Mouse (Mus musculus): ENCODE data around the gene Nufip2.

The Nufip2 gene

DNA sequence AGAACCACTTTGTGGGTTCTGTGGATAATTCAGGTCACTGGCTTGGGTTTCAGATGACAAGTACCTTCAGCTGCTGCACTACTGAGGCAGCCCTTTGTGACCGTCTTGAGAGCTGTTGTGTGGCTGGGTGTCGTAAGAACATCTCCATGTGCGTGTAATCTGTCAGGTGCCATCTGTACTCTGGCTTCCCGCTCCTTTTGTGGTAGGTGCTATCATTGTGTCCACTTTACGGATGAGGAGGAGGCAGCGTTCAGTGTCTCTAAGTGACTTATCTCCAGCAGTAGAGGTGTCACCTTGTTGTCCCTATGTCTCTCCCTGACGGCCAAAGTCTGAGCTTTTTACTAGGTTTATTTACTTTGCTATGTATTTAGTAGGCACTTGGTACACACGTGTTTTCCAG is 84.4 kb downstream of the Nufip2 start:
- no peak for DNase-seq (ENCODE audit: low spot score)

DNA sequence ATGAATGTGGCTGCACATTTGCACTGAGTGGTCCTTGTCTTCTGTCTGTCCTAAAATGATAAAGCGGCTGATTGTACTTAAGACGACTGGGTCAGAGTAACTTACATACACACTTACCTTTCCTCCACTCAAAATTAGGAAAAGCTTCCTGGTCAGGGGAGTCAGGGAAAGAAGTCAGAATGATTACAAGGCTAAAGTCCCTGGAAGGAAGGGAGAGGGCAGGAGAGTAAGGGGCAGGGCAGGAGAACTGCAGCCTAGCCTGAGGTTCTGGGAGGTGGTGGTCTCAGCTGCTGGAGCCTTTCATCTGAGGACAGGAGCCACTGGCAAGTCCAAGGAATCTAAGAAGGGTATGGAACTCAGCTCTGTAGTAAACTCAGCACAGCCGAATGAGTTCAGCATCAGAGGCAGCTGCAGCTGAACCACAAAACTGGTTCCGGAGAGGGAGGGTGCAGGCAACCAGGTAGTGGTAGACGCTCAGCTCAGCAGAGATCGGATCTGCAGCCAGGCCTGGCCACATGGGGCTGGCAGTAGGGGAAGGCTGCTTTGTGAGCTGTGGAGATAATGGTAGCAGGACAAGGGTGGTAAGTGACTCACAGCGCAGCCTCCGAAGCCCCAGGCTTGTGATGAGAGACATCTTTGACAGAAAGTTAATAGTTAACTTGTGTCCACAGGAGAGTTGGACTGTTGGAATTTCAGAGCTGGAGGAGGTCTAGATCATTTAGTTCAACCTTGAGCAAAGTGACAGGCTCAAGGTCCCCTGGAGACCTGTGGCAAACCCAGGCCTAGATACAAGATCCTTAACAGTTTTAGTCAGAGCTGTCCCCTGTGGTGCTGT is 86.1 kb downstream of the Nufip2 start:
- DNase-seq (ENCODE audit: low spot score): no peak

DNA sequence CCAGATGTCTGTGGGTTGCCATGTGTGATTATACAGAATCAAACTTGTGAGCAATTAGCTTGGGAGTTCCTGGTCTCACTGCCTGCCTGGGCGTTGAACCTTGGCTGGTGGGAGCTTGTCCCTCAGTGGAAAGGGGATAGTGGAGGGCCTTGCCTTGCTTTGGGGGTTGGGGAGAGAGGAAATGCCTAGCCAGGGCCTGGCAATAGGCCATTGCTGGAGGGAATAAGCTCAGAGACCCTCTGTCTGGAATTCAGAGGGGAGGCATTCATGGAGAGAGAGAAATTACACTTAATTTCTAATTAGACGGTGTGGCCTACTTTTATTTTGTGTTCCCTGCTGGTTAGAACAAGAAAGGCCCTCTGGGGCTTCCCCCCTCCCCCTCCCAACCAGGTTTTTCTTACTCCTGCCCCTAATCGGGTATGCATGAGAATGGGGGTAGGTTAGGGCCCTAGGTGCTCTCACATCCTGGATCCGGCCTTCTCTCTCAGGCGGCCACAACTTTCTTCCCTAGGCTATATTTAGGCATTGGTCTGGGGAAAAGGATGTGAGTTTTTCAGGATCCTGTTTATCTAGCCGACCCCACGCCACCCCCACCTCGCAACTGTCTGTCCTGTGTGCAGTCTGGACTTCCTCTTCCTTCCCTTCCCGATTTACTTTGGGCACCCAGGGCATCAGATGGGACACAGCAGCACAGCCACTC is 89.9 kb downstream of the Nufip2 start:
- no peak for DNase-seq (ENCODE audit: low spot score)

GRCm38 (mm10) chr11:77777436-77777835 is 91.5 kb downstream of the Nufip2 start:
- DNase-seq (ENCODE audit: low spot score): no peak

DNA sequence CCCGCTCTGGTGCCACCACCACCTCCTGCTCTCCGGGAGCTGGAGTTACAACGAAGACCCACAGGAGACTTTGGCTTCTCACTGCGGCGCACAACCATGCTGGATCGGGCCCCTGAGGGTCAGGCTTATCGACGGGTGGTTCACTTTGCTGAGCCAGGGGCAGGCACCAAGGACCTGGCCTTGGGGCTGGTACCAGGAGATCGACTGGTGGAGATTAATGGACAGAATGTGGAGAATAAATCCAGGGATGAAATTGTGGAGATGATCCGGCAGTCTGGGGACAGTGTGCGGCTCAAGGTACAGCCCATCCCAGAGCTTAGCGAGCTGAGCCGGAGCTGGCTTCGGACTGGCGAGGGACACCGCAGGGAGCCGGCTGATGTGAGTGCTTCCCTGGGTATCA is 92.0 kb downstream of the Nufip2 start:
- no peak for DNase-seq (ENCODE audit: low spot score)

DNA sequence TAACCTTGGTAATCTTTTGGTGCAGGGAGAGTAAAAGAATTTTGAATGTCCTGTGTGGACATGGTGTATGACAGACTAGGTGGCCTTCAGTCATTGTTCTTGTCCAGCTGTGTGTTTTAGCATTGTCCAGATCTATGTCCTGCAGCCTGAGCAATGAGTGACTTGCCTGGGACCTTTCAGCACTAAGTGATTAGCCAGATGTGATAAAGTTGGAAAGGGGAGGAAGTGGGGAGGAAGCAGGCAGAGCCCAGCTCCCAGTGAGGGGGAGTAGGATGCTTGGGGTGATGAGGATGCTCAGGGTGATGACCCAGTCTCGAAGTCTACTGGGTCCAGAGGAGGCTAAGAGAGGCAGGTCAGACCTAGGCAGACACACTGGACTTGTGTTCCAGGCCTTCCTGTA is 93.3 kb downstream of the Nufip2 start:
- no peak for DNase-seq (ENCODE audit: low spot score)

GRCm38 (mm10) chr11:77781088-77781487 is 95.1 kb downstream of the Nufip2 start:
- DNase-seq (ENCODE audit: low spot score): no peak

- no peak for DNase-seq (ENCODE audit: low spot score)
Observed at GRCm38 (mm10) chr11:77782104-77782815, 96.3 kb downstream of the Nufip2 start.

GRCm38 (mm10) chr11:77783211-77783746 is 97.3 kb downstream of the Nufip2 start:
- DNase-seq (ENCODE audit: low spot score): no peak

DNA sequence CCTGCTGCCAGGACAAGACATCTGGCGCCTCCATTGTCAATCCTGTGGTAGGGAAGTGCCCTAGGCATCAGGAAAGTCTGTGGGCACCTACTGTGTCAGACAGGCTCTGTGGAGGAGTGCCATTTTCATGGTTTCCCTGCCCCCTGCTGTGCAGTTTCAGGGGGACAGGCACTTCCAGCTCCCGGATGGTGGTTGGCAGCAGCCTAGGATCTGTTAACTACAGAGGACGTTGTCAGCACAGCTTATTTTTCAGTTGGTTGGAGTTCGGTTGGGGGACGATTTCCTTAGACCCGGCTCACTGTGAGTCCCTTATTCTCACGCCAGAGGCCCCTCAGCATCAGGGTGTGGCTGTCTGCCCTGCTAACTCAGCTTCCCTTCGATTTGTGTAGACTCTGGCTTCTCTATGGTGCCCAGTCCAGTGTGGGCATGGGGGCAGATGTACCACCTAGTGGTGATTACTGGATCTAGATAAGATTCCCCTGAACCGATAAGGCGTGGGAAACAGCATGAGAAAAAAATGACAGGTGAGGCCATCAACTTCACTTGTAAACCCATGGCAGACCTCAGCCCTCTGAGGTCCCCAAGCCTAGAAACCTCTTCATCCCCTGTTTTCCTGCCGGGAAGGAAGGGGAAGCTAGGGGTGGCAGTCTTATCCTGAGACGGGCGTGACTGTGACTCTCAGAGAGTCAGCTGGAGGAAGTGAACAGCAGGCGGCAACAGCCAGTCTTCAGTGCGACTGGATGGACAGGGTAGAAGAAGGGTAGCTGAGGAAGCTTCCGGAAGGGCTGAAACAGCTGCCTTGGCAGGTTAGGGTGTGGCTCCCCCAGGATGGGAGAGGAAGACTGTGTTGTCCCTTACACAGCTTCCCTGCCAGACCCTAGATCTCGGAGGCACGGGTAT is 98.0 kb downstream of the Nufip2 start:
- no peak for DNase-seq (ENCODE audit: low spot score)

GRCm38 (mm10) chr11:77784894-77785293 is 98.9 kb downstream of the Nufip2 start:
- DNase-seq (ENCODE audit: low spot score): no peak

GRCm38 (mm10) chr11:77785396-77785767 is 99.4 kb downstream of the Nufip2 start:
- DNase-seq (ENCODE audit: low spot score): no peak

DNA sequence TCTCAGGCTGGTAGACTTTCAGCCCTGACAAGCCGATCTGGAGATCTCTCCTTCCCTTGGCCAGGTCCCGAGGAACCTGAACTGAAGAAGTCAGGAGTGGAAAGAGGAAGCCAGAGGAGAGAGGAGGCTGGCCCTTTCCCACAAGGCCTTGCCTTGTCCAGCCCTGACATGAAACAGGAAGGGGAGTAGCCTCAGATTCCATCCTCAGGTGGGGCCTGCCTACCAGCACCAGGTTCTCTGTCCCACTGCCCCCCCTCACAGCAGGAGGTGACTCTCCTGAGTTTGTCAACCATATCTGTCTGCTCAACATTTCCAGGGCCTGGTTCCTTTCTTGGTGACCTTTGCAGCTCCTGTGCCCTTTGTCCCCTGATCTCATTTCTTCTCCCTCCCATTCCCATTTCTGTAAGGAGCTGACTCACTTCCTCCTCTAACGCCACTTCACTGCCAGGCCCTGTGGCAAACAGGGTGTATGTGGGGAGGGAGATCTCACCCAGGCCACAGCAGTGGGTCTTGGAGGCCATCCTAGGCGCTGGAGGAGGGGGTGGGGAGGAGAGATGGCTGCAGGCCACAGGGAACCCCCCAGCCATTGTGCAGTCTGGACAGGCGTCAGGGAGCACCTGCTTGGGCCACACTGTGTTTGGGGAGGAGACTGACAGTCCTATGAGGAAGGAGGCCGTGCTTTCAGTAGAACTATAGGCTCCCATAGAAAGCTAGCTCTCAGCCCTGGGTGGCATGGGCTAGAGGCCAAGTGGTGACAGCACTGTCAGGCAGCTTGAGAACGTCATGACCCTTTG is 100.0 kb downstream of the Nufip2 start:
- DNase-seq (ENCODE audit: low spot score): no peak

DNA sequence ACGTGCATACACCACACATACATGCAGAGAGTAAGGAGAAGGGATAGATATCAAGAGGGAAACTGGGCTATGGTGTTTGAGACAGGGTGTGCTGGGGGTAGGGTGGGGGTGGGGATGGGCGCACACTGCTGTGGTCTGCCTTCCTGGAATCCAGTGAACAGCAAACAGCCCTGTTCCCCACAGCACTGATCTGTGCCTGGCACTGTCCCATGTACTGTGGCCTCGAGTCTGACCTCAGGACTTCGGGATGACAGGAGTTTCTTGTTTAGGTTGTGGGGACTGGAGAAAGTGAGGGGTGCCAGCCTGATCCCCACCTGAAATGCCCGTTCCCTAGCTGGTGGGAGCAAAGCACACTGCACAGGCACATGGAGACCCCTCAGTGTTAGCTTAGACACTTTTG is 101.8 kb downstream of the Nufip2 start, which contains the start of gene Gm10277:
Gene Gm10277 (minus strand): TSS at position 41 of the 400 bp plus-strand sequence.
- no peak for DNase-seq (ENCODE audit: low spot score)

DNA sequence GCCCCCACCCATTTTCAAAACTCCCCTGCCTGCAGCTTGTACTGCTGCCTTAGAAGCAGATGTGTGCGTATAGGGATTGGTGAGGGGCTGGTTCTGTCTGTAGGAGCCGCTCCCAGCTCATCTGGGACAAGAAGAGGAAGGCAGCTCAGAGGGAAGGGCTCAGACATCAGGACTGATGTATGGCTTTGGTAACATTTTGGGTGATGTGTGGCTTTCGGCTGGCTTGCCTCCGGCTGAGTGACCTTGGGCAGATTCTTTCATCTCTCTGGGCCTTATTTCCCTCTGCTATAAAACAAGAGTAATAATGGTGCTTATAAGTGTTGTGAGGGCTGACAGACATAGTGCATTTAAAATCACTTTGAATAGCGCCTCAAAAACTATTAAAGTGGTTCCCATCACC is 103.6 kb downstream of the Nufip2 start:
- no peak for DNase-seq (ENCODE audit: low spot score)

GRCm38 (mm10) chr11:77790286-77790685 is 104.3 kb downstream of the Nufip2 start:
- DNase-seq (ENCODE audit: low spot score): no peak

DNA sequence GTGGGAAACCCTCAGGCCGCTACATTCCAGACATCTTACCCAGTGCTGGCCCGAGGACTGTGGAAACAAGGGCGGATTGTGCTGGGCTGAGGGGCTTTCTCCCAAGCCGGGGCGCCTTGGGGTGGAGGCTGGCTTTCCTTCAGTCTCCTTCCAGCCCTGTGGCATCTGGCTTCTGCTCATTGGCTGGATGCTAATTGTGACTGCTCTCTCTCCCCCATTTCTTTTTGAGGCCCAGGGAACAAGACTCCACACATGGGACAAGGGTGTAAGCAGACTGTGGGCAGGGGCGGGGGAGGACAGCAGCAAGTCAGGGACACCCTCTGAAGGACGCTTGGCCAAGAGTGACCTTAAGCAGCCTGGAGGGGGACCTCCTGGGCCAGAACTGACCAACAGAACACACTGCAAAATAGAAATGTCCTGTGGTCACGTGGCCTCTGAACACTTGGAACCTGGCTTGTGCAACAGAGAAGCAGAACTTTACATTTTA is 105.3 kb downstream of the Nufip2 start:
- no peak for DNase-seq (ENCODE audit: low spot score)

All from urinary bladder, postnatal 25 days (tissue).